Mouse (Mus musculus) lung, postnatal 0 days (tissue): ENCODE measurements around the gene Prkch.

ENCODE experiments used
- CTCF ChIP-seq: IDR thresholded peaks from 2 replicates; pipeline ENCODE4 v1.5.1; 2016; ENCODE audit warnings: antibody characterized with exemption, mild to moderate bottlenecking
- EP300 ChIP-seq: IDR thresholded peaks from 2 replicates; pipeline ENCODE4 v1.6.1; 2016; ENCODE audit warnings: antibody characterized with exemption, mild to moderate bottlenecking, control low read depth

DNA sequence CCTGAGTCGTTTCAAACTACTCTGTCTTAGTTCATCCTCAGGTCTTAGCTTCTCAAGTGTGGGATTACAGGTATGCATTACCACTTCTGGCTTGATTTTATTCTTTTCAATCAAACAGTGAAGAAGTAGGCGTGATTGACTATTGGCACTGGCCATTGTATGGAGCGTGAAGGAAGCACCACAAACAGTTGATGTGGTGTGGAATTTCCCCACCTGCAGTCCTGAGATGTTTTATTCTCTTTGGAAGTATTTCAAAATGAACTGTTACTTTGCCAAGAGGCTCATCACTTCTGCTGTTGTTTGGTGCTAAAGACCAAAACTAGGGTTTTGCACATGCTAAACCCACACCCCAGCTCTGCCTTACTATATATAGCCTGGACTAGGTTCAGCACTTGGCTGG, 24.7 kb downstream of the Prkch start:
- no peak for TF ChIP-seq CTCF
- no peak for TF ChIP-seq EP300
